Mouse (Mus musculus): ENCODE results near the gene Sphk2. TPM values are rescaled to one million over a fixed set of nuclear protein-coding genes. Genes with fewer than 3 reads are reported as not detected.

Sphk2 gene
- polyA plus RNA-seq, 1 experiment, result 16.9 TPM

DNA sequence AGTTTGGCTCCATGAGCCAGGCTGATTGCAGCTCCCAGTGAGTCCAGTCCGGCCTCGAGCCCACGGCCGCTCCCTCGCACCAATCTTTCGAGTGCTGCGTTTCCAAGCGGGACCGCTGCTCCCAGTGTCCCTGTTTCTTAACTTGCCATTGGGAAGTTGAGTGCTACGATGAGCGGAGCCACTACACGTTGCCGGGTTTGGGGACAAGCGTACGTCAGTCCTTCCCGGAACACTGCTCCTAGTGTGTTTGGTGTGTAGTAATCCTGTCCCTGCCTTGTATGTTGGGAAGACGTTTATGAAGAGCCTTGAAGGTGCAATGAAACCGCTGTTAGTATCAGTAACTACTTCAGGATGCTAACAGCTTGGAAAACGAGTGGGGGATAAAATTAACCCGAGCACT is 529 bp upstream of the Sphk2 start:
- TF ChIP-seq CEBPB (IDR thresholded peaks at IDR 0.05; ENCODE audit: low read depth) (no peak), MYOG (IDR thresholded peaks at IDR 0.05; ENCODE audit: control insufficient read depth, extremely low read depth, insufficient read length) (no peak), USF1 (IDR thresholded peaks at IDR 0.05; ENCODE audit: low read depth) (no peak), MAX (IDR thresholded peaks at IDR 0.05) (no peak), MYOD1 (IDR thresholded peaks at IDR 0.05; ENCODE audit: control insufficient read depth, insufficient read length, low read depth) (no peak), CTCF (IDR thresholded peaks at IDR 0.05; ENCODE audit: control insufficient read depth, insufficient read depth, insufficient read length) (no peak), FOSL1 (IDR thresholded peaks at IDR 0.05; ENCODE audit: insufficient read depth, low read length, poor library complexity, severe bottlenecking) (no peak)
- Histone ChIP-seq H3K79me2 (ENCODE audit: control insufficient read depth, insufficient read depth) (peaks cover 74% of the 10 kb centered on the region), H3K79me3 (ENCODE audit: low read depth) (peaks cover 49% of the 10 kb centered on the region), H3ac (ENCODE audit: control insufficient read depth, insufficient read length, low read depth) (peak overlapping the region; percentile 78), H3K4me3 (ENCODE audit: insufficient read depth, poor library complexity, severe bottlenecking) (peak overlapping the region; percentile 71), H3K27me3 (ENCODE audit: control insufficient read depth, insufficient read depth, insufficient read length) (no peaks in the 10 kb centered on the region), H3K36me3 (ENCODE audit: control insufficient read depth, insufficient read depth) (peaks cover 36% of the 10 kb centered on the region)

DNA sequence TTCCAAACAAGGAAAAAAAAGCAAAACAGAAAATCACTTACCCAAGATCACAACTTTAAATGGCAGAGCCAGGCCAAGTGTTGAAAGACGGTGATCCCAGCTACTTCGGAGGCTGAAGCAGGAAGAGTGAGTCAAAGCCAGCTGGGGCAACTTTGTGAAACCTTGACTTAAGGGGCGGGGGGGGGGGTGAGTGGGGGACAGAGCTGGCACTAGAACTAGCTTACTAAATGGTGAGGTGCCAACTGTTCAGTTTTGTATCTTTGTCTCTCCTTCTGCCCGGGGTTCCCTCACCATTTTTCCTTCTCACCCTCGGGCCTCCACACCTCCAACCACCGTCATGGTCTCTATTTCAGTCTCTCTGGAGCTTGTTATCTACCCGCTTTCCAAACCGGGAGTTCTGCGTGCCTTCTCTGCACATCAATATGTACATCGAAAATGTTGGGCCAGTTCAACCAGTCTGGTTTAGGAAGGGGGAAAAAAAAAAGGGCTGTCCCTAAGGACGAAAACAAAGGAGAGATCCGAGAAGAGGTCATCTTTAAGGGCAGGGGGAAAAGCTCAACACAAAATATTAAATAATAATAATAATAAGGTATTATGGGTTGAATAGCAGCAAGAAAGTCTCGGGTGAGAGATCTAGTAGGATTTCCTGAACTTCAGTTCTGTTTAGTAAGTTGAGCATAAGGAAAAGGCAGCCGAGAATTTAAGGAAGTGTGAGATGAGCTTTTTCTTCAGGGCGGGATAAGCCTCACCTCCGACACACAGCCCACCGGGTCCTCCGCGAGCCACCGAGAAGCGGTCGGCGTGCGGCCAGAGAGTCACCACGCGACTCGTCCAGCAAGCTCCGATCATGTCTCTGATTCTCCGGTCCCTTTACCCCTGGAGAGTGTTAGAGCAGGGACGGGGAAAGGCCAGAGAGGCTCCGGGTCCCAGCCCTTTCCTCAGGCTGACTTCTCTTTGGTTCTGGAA is 567 bp downstream of the Sphk2 start:
- peak overlapping the region; percentile 71 for H3K4me3 ChIP-seq (ENCODE audit: insufficient read depth, poor library complexity, severe bottlenecking)
- H3K79me3 ChIP-seq (ENCODE audit: low read depth), result peaks cover 49% of the 10 kb centered on the region
- peak overlapping the region; percentile 85 for H3ac ChIP-seq (ENCODE audit: control insufficient read depth, insufficient read length, low read depth)
- no peaks in the 10 kb centered on the region for H3K27me3 ChIP-seq (ENCODE audit: control insufficient read depth, insufficient read depth, insufficient read length)
- peaks cover 74% of the 10 kb centered on the region for H3K79me2 ChIP-seq (ENCODE audit: control insufficient read depth, insufficient read depth)
- H3K36me3 ChIP-seq (ENCODE audit: control insufficient read depth, insufficient read depth), result peaks cover 29% of the 10 kb centered on the region
- TF ChIP-seq FOSL1 (IDR thresholded peaks at IDR 0.05; ENCODE audit: insufficient read depth, low read length, poor library complexity, severe bottlenecking) (no peak), CEBPB (IDR thresholded peaks at IDR 0.05; ENCODE audit: low read depth) (no peak), MAX (IDR thresholded peaks at IDR 0.05) (no peak), MYOG (IDR thresholded peaks at IDR 0.05; ENCODE audit: control insufficient read depth, extremely low read depth, insufficient read length) (no peak), CTCF (IDR thresholded peaks at IDR 0.05; ENCODE audit: control insufficient read depth, insufficient read depth, insufficient read length) (no peak), MYOD1 (IDR thresholded peaks at IDR 0.05; ENCODE audit: control insufficient read depth, insufficient read length, low read depth) (no peak), USF1 (IDR thresholded peaks at IDR 0.05; ENCODE audit: low read depth) (no peak)

GRCm38 (mm10) chr7:45716460-45716857 is 1.3 kb downstream of the Sphk2 start:
- H3K27me3 ChIP-seq (ENCODE audit: control insufficient read depth, insufficient read depth, insufficient read length), result no peaks in the 10 kb centered on the region
- peaks cover 29% of the 10 kb centered on the region for H3K36me3 ChIP-seq (ENCODE audit: control insufficient read depth, insufficient read depth)
- peak overlapping the region; percentile 26 for H3ac ChIP-seq (ENCODE audit: control insufficient read depth, insufficient read length, low read depth)
- H3K4me3 ChIP-seq (ENCODE audit: insufficient read depth, poor library complexity, severe bottlenecking), result peak overlapping the region; percentile 71
- H3K79me2 ChIP-seq (ENCODE audit: control insufficient read depth, insufficient read depth), result peaks cover 74% of the 10 kb centered on the region
- no peak for TF ChIP-seq MYOD1 (IDR thresholded peaks at IDR 0.05; ENCODE audit: control insufficient read depth, insufficient read length, low read depth)
- no peak for TF ChIP-seq USF1 (IDR thresholded peaks at IDR 0.05; ENCODE audit: low read depth)
- peaks cover 49% of the 10 kb centered on the region for H3K79me3 ChIP-seq (ENCODE audit: low read depth)

DNA sequence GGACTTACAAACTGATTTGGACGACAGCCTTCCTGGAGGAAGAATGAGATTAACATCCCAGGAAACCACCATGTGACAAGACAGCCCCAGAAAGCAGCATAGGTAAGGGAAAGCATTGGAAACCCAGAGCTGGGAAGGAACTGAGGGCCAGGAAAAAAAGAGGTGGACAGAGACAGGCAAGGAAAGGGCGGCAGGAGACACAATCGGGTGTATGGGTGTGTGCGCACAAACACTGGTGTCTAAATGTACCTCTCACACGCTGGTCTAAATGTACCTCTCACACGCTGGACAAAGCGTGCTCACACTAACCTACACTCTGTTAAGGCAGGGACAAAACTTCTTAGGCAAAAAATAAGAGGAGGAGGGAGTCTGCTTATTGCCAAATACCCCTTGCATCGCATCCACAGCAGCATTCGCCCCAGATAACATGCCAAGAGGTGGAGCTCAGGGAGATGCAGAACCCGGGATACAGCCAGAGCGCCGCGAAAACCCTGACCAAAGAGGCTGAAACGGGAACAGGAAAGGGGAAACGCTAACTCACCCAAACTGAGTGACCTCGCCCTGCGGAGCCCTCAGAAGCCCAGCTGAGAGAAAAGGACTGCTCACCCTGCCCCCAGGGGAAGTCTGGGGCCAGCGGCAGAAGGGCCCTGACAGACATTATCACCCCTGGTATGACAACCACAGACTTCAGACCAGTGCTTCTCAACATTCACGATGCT is 1.9 kb downstream of the Sphk2 start:
- Histone ChIP-seq H3K79me2 (ENCODE audit: control insufficient read depth, insufficient read depth) (peaks cover 70% of the 10 kb centered on the region), H3K27me3 (ENCODE audit: control insufficient read depth, insufficient read depth, insufficient read length) (no peaks in the 10 kb centered on the region), H3ac (ENCODE audit: control insufficient read depth, insufficient read length, low read depth) (peak overlapping the region; percentile 16), H3K79me3 (ENCODE audit: low read depth) (peaks cover 49% of the 10 kb centered on the region), H3K36me3 (ENCODE audit: control insufficient read depth, insufficient read depth) (peaks cover 25% of the 10 kb centered on the region), H3K4me3 (ENCODE audit: insufficient read depth, poor library complexity, severe bottlenecking) (no peak overlapping the region)
- TF ChIP-seq FOSL1 (IDR thresholded peaks at IDR 0.05; ENCODE audit: insufficient read depth, low read length, poor library complexity, severe bottlenecking) (no peak), USF1 (IDR thresholded peaks at IDR 0.05; ENCODE audit: low read depth) (no peak), MYOD1 (IDR thresholded peaks at IDR 0.05; ENCODE audit: control insufficient read depth, insufficient read length, low read depth) (no peak), MAX (IDR thresholded peaks at IDR 0.05) (no peak), CTCF (IDR thresholded peaks at IDR 0.05; ENCODE audit: control insufficient read depth, insufficient read depth, insufficient read length) (no peak), MYOG (IDR thresholded peaks at IDR 0.05; ENCODE audit: control insufficient read depth, extremely low read depth, insufficient read length) (no peak), CEBPB (IDR thresholded peaks at IDR 0.05; ENCODE audit: low read depth) (no peak)

GRCm38 (mm10) chr7:45715090-45715708 is 2.6 kb downstream of the Sphk2 start, which contains the start of gene Rpl18:
Gene Rpl18, plus strand, starts transcription at chr7:45715457.
- H3K79me2 ChIP-seq (ENCODE audit: control insufficient read depth, insufficient read depth), result peaks cover 63% of the 10 kb centered on the region
- no peak for TF ChIP-seq MAX (IDR thresholded peaks at IDR 0.05)
- TF ChIP-seq USF1 (IDR thresholded peaks at IDR 0.05; ENCODE audit: low read depth), result no peak
- no peak for TF ChIP-seq CTCF (IDR thresholded peaks at IDR 0.05; ENCODE audit: control insufficient read depth, insufficient read depth, insufficient read length)
- no peak for TF ChIP-seq MYOG (IDR thresholded peaks at IDR 0.05; ENCODE audit: control insufficient read depth, extremely low read depth, insufficient read length)
- TF ChIP-seq CEBPB (IDR thresholded peaks at IDR 0.05; ENCODE audit: low read depth), result no peak
- no peak for TF ChIP-seq FOSL1 (IDR thresholded peaks at IDR 0.05; ENCODE audit: insufficient read depth, low read length, poor library complexity, severe bottlenecking)
- TF ChIP-seq MYOD1 (IDR thresholded peaks at IDR 0.05; ENCODE audit: control insufficient read depth, insufficient read length, low read depth), result no peak
- H3ac ChIP-seq (ENCODE audit: control insufficient read depth, insufficient read length, low read depth), result peak within 1 kb of the TSS; percentile 71
- no peaks in the 10 kb centered on the region for H3K27me3 ChIP-seq (ENCODE audit: control insufficient read depth, insufficient read depth, insufficient read length)
- peaks cover 19% of the 10 kb centered on the region for H3K36me3 ChIP-seq (ENCODE audit: control insufficient read depth, insufficient read depth)
- peaks cover 45% of the 10 kb centered on the region for H3K79me3 ChIP-seq (ENCODE audit: low read depth)
- H3K4me3 ChIP-seq (ENCODE audit: insufficient read depth, poor library complexity, severe bottlenecking), result peak within 1 kb of the TSS; percentile 38
